Mouse (Mus musculus) right cerebral cortex, postnatal 36 days (tissue): ENCODE data around the gene Bloc1s3.

ENCODE experiments used
- DNase-seq, 2 experiments: peaks; one replicate each; pipeline ENCODE4 v3.0.0; 2022; ENCODE audit warnings: low spot score in 2 of 2, mixed read lengths in 1 of 2

Bloc1s3 gene

DNA sequence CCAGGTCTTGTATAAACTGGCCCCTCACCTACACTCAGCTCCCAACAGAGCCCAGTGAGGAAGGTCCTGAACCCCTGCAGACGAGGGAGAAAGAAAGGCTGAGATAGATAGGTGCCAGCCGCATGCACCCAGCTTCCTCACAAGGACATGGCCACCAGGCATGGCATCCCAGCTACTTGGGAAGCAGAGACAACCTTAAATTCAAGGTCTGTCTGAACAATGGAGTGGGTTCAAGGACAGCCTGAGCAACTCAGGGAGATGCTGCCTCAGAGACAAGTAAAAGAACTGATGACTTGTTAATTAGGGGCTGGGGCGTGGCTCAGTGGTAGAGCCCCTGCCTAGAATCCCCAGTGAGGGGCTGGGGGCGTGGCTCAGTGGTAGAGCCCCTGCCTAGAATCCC lies 53.0 kb downstream of the Bloc1s3 start:
- DNase-seq: no peak
